ENCODE assay signal across 8 mouse cellular contexts in genomic region chr13:43739598-43740275, GRCm38 (mm10). TPM values are rescaled to one million over a fixed set of nuclear protein-coding genes. Genes with fewer than 3 reads are reported as not detected.
A peak's percentile ranks its signal among the peaks of the same experiment; 100 is the strongest.
DNase-seq lines count a peak whose midpoint lies in the region; ATAC-seq lines count a peak whose summit lies in the region.

No protein-coding gene starts in this region.

- peak; percentile 85 for ATAC-seq in hindbrain, embryonic 15.5 days (ENCODE audit: low FRiP score, low read depth)

- no peak overlapping the region for H3K4me2 ChIP-seq in hindbrain, embryonic 15.5 days

- no peaks in the 10 kb centered on the region for H3K36me3 ChIP-seq in hindbrain, embryonic 15.5 days

- H3K4me1 ChIP-seq in hindbrain, embryonic 15.5 days (replicated peaks): peaks cover 6% of the 10 kb centered on the region; the same call in 1 of the 2 replicates

- H3K27me3 ChIP-seq in hindbrain, embryonic 15.5 days: no peaks in the 10 kb centered on the region

- H3K9ac ChIP-seq in hindbrain, embryonic 15.5 days: no peak overlapping the region

- WGBS in hindbrain, embryonic 15.5 days: 22% methylated on average over 15 of the region's 15 CpGs

- DNase-seq in T-cell, adult 2 months (ENCODE audit: low spot score): peak; percentile 54
- DNase-seq in cerebellum, adult 9-10 months: peak; percentile 84
- DNase-seq in frontal cortex, adult 2 months (ENCODE audit: extremely low spot score in 1 of 2, low spot score in 1 of 2): peak; percentile 64 to 89
- peak; percentile 69 to 87 for DNase-seq in layer of hippocampus, postnatal 25 days (ENCODE audit: extremely low spot score in 1 of 2, low spot score in 1 of 2)
- peak; percentile 85 to 87 for DNase-seq in lung, postnatal 4 days
- peak; percentile 90 to 92 for DNase-seq in right cerebral cortex, postnatal 10 days (ENCODE audit: low spot score in 2 of 2)
- DNase-seq in urinary bladder, postnatal 36 days (ENCODE audit: low spot score in 2 of 2): peak; percentile 69

- H3K4me3 ChIP-seq in hindbrain, embryonic 15.5 days: no peak overlapping the region

- H3K27ac ChIP-seq in hindbrain, embryonic 15.5 days (replicated peaks): no peak overlapping the region

- H3K9me3 ChIP-seq in hindbrain, embryonic 15.5 days: no peaks in the 10 kb centered on the region

RNA-seq across cellular contexts. Expression of gene Cd83, which starts 44.8 kb away (rescaled TPM):
- polyA plus RNA-seq in frontal cortex, adult 2 months (2012; rRNA removed): 8.4 and 11.4 TPM in 2 replicates
- polyA plus RNA-seq in hindbrain, embryonic 15.5 days (2015; fragmentation: Nextera tagmentation; extraction: Ambion mirVana): 28.5 and 28.9 TPM in 2 replicates
- 1 to 10 TPM; 7.1 to 7.2 TPM for total RNA-seq in layer of hippocampus, postnatal 25 days (2021)
